Mouse (Mus musculus): ENCODE data around the gene Ninl.

GRCm38 (mm10) chr2:151015316-151015715 lies 23.9 kb downstream of the Ninl start:
- TF ChIP-seq CTCF (IDR thresholded peaks at IDR 0.05) = no peak
- no peak for TF ChIP-seq POLR2A (IDR thresholded peaks at IDR 0.05; ENCODE audit: insufficient read depth, low read depth, low read length)
